Mouse (Mus musculus) T-helper 1 cell (primary cell): ENCODE measurements around the gene Pou2f3.

Source experiments
- in situ Hi-C: fragments of 300-600 bp; cut with MboI, MseI; formaldehyde crosslinking; loops from one replicate; pipeline ENCODE4 v1.15.1; 2025; ENCODE audit warnings: high pct_unique_total_duplicates

Pou2f3 gene

GRCm38 (mm10) chr9:43110286-43110980 lies 99.7 kb downstream of the Pou2f3 start:
- in situ Hi-C loops: no loop called here

DNA sequence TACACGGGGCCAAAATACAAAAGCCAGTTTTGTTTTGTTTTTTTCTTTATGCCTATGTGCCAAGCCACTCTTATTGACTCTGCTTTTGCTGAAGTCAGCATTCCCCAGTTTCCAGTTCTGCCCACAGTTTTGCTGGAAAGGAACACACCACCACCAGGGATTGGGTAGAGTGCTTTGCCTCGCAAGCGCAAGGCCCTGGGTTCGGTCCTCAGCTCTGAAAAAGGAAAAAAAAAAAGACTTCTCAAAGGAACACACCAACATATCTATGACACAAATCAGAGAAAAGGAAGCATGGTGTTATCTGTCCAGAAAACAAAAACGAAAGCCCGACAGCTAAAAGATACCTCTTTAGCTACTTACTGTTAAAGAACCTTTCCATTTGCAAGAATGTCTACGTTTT lies 101.0 kb downstream of the Pou2f3 start:
- in situ Hi-C loops: loop anchor here (10.0 kb wide), 1 partner anchor 864 kb away; no protein-coding TSS in a partner anchor

DNA sequence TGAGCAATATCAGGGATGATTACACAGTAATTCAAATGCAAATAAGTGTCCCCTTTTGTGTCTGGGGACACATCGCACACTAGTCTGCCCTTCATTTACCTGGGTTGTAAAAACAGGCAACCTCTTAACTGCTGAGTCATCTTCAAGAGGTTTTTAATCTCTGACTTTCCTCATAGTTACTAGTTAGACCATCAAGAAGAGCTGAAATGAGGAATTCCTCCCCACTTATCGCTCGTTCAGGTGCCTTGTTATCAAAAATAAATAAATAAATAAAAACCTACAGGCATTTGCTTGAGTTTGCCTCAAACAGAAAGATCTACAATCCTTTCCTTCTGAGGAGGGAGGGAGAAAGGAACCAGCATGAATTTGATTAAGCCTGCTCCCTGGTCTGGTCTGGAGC lies 101.4 kb downstream of the Pou2f3 start:
- in situ Hi-C loops: loop anchor here (10.0 kb wide), 1 partner anchor 864 kb away; no protein-coding TSS in a partner anchor

DNA sequence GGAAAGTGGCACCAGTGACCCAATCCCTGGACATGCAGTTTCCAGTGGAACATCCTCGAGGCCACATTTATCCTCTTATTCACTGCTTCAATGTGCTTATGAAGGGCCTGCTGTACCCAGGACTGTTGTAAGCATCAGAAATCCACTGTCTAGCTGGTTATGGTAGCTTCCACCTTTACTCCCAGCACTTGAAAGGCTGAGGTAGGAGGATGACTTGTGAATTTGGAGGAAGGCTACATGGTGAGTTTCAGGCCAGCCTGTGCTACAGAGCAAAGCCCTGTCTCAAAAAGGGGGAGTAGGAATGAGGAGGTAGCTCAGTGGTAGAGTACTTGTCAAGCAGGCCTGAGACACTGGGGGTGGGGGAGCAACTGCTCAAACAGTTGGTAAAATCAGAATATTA lies 102.1 kb downstream of the Pou2f3 start:
- in situ Hi-C loops: loop anchor here (10.0 kb wide), 1 partner anchor 863 kb away; no protein-coding TSS in a partner anchor

- in situ Hi-C loops: loop anchor here (10.0 kb wide), 1 partner anchor 863 kb away; no protein-coding TSS in a partner anchor
Observed at GRCm38 (mm10) chr9:43107555-43107954, 102.6 kb downstream of the Pou2f3 start.

DNA sequence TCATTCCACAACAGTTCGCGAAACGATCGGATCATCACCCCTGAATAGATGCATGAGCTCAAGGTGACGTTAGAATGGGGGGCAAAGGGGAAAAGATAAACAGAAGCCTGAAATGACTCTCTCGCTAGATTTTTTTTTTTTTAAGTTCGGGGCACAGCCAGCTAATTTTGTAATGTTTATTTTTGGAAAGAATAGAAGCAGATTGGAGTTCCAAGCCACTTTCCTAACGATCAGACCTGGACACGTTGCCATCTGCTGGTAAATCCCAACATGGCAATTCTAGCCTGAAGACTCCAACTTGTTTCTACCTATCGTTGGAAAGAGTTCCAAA lies 103.0 kb downstream of the Pou2f3 start, which contains the start of gene Arhgef12:
Gene Arhgef12, minus strand, starts transcription at position 53 of the 331 bp plus-strand sequence.
- in situ Hi-C loops: loop anchor here (10.0 kb wide), 1 partner anchor 862 kb away; no protein-coding TSS in a partner anchor

DNA sequence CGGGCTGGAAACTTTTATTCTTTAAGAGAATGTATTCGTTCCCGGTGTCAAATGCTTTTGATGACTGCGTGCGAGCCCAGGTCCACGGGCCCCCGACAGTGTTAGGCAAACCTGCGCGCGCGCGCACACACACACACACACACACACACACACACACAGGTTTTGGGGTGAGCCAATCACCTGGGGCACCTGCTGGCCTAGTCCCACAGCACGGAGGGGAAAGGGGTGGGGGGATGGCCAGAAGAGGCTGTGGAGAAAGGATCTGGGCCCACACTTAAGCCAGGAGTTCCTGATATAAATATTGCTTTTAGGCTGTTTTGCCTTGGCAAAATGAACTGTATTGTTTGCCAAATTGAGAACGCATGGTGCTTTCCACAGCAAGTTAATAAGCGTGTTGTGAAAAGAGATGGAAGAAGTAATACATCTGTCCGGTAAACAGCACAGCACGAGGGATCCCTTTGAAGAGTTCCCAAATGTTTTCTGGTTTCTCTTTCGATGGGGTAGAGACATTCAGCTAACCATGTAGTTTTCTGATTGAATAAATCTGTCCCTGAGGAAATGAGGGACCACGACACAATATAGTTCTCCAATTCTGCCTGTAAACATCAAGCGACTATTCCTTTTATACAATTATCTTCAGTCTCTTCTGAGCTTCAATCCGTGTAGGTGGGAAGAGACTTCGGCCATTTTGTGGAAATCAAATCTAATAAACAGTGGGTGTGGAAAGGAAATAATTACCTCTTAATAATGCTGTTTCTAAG lies 103.6 kb downstream of the Pou2f3 start:
- in situ Hi-C loops: loop anchor here (10.0 kb wide), 1 partner anchor 862 kb away; no protein-coding TSS in a partner anchor

DNA sequence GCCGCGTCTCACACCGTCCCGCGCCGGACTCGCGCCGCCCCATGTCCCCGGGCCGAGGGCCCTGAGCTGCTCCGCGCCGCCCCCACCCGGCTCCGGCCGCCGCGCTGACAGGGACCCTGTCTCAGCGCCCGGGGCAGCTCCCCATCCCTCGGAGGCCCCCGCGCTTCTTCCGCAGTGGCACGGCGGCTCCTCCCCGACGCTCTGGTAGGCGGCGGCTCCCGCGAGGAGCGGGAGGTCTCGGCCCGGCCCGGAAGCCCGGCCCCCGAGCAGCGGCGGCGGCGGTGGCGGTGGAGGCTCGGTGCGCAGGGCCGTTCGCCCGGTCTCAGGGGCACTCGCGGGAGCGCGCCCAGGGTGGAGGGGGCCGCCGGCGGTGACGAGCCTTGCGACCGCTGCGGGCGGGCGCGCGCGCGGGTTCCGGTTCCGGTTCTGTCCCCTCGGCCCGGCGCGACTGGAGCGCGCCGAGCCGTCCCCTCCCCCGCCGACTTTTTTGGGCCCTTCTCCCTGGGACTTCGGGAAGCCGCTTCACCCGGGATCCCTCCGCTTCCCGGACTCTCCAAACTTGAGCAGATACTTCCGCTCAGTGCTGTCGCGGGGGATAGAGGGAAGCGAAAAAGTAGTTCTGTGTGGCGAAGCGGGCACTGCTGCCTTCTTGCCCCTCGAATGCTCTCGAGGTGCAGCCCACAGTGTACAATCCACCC lies 104.4 kb downstream of the Pou2f3 start:
- in situ Hi-C loops: loop anchor here (10.0 kb wide), 1 partner anchor 861 kb away; no protein-coding TSS in a partner anchor

DNA sequence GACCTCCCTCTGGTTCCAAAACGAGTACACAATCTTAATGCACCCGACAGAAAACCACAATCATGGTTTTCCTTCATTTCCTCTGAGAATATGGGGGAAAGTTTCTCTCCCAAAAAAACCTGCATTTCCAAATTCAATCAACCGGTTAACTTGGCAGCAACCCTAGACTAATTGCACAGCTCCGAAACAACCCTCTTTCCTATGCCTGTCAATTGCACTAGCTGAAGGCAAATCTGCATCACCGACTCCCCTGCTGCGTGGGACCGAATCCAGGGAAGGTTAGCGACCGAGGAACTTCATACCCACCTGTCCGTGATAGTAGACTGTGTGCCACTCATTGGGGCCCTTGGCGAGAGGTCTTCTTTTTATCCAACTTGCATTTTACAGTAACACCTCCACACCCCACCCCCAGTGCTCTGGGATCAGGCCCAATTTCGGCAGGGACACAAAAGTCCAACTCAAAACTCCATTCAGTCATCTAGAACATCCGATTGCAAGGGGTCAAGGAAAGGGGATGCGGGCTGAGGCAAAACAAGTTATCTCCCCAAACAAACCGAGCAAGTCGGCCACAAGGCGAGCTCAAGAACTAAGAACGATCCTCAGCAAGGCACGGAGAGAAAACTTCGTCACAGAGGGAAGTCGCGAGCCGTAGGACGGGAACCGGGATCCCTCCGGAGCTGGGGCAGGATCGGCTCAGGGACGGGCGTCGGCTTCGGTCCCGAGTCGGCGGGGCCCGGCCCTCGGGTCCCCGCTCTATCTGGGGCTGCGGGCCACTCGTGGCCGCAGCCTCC lies 105.1 kb downstream of the Pou2f3 start:
- in situ Hi-C loops: loop anchor here (10.0 kb wide), 1 partner anchor 860 kb away; no protein-coding TSS in a partner anchor

DNA sequence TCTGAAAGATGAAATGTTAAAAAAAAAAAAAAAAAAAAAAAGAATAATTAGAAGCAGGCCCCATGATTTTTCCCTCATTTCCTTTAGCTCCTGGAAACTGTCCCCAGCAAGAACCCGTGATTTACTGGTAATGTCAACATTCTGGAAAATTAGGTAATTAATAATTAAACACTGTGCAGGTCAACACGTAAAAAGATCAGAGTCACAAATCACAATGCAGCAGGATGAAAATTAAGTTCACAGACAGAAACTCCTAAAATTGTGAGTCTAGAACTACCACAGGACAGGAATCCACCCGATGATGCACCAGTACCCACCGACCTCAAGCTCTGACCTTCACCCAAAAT lies 105.7 kb downstream of the Pou2f3 start:
- in situ Hi-C loops: loop anchor here (10.0 kb wide), 1 partner anchor 860 kb away; no protein-coding TSS in a partner anchor

GRCm38 (mm10) chr9:43103675-43104299 lies 106.4 kb downstream of the Pou2f3 start:
- in situ Hi-C loops: loop anchor here (10.0 kb wide), 1 partner anchor 859 kb away; no protein-coding TSS in a partner anchor

- in situ Hi-C loops: loop anchor here (10.0 kb wide), 1 partner anchor 858 kb away; no protein-coding TSS in a partner anchor
Observed at GRCm38 (mm10) chr9:43102931-43103330, 107.2 kb downstream of the Pou2f3 start.

- in situ Hi-C loops: loop anchor here (10.0 kb wide), 1 partner anchor 857 kb away; no protein-coding TSS in a partner anchor
Observed at GRCm38 (mm10) chr9:43101936-43102595, 108.1 kb downstream of the Pou2f3 start.

DNA sequence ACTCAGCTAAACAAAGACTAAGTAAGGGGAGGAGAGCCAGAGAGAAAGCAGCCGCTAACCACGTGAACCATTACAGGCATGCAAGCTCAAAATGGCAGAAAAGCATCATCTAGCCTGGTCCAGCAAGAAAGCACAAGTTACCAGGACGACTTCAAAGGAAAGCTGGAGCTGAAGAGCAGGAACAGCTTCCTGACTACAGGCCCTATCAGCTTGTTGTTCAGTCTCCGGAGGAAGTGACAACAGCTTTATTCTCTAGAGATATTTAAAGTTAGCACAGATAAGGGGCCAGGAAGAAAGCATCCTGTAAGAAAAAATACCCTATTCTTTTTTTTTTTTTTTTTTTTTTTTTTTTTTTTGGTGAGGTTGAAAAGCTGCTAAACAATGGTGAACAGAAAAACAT lies 111.2 kb downstream of the Pou2f3 start:
- in situ Hi-C loops: no loop called here

DNA sequence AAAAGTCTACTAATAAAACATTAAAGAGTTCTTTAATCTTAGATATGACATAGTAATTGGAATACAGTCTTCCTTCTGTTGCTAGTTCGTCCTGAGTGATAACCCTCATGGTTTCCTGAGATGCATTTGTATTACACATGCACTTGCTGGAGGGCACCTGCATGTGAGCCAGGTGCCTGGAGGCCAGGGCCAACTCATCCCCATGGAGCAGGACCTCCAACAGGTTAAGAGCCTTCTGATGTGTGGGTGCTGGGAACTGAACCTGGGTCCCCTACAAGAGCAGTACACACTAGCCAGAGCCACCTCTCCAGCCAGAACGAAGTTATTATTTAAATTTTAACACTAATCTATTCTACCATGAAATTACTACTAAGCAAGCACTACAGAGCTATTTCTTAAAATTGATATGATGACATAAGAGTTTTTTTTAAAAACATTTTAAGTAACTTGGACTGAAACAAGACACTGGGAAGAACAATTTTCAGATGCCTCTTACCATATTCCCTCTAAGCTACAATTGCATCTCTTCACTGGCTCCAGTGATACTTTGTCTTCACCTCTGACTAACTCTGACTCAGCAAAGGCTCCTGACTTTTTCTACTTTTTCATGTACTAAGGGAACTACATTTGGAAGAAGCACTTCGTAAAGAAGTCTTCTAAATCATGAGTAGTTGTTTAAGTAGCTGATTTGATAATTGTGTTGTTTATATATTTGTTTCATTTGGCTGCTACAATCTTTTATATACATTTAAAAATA lies 112.2 kb downstream of the Pou2f3 start:
- in situ Hi-C loops: no loop called here

DNA sequence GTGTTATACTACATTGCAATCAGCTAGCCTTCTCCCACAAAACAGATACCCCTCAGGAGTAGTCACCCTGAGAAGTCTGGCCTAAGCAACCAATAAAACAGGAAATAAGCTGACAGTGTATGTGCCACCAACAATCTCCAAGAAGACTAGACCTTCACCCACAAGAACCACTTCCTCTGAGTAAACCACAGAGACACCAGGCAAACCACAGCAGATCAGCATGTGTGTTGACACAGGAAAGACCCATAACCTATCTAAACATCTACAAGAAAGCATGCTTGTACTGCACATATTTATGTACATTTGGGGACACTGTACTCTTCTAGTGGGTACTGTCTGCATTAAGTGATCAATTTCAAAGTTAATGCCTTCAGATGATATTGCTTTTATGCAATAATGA lies 113.8 kb downstream of the Pou2f3 start:
- in situ Hi-C loops: no loop called here

DNA sequence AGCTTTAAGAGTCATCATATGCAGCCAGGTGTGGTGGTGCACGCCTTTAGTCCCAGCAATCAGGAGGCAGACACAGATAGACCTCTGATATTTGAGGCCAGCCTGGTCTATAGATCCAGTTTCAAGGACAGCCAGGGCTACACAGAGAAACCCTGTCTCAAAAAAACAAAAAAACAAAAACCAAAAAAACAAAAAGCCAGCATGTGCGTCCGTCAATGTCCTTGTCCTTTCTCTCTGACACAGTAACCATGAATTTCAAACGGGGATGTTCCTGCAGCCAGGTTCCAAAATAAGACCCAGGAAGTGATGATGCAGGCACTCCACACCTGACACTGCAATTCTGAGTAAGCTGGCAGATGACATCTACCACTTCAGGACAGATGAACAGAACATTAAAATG lies 115.3 kb downstream of the Pou2f3 start:
- in situ Hi-C loops: no loop called here

GRCm38 (mm10) chr9:43093803-43094202 lies 116.4 kb downstream of the Pou2f3 start:
- in situ Hi-C loops: no loop called here

GRCm38 (mm10) chr9:43085686-43086285 lies 124.4 kb downstream of the Pou2f3 start:
- in situ Hi-C loops: no loop called here
